Mouse (Mus musculus) midbrain, postnatal 0 days (tissue): ENCODE measurements at regions not wholly inside any gene's neighbourhood (a gene's known extent, or its start where the extent isn't known, plus 50 kb on each side); places are given as distances from the start of the nearest gene placed in this dataset.

Experiments
- ATAC-seq: fragments of 200-750 bp; cut with Nextera tagmentation; 2 replicates; pipeline ENCODE4 v1.8.0; 2017; ENCODE audit warnings: moderate number of reproducible peaks, mild to moderate bottlenecking, moderate TSS enrichment, moderate library complexity; ENCODE audit not compliant: low FRiP score
- DNase-seq: peaks from one replicate; pipeline ENCODE4 v3.0.0-alpha.2; 2015; ENCODE audit warnings: low spot score
- H3K27ac ChIP-seq: fragments of 300-500 bp; sonication (generic); 2 replicates; pipeline ENCODE4 v1.5.1; 2014; ENCODE audit warnings: low read depth, mild to moderate bottlenecking, low read length, mixed read lengths
- H3K27me3 ChIP-seq: fragments of 300-500 bp; sonication (generic); 2 replicates; pipeline ENCODE4 v1.6.1; 2014; ENCODE audit warnings: low read length, control low read depth, mixed read lengths; ENCODE audit not compliant: insufficient read depth
- H3K36me3 ChIP-seq: fragments of 300-500 bp; sonication (generic); 2 replicates; pipeline ENCODE4 v1.6.1; 2014; ENCODE audit warnings: low read length, control low read depth, mixed read lengths; ENCODE audit not compliant: insufficient read depth
- H3K4me1 ChIP-seq: fragments of 300-500 bp; sonication (generic); 2 replicates; pipeline ENCODE4 v1.6.1; 2014; ENCODE audit warnings: mild to moderate bottlenecking, control low read depth, antibody characterized with exemption, low read length, mixed read lengths; ENCODE audit not compliant: insufficient read depth
- H3K4me2 ChIP-seq: fragments of 300-500 bp; sonication (generic); 2 replicates; pipeline ENCODE4 v1.6.1; 2014; ENCODE audit warnings: low read depth, mild to moderate bottlenecking, low read length, mixed read lengths; ENCODE audit not compliant: poor library complexity, severe bottlenecking
- H3K4me3 ChIP-seq: fragments of 300-500 bp; sonication (generic); 2 replicates; pipeline ENCODE4 v1.5.1; 2014; ENCODE audit warnings: low read depth, mild to moderate bottlenecking, low read length, moderate library complexity
- H3K9ac ChIP-seq: fragments of 300-500 bp; sonication (generic); replicated peaks from 2 replicates; pipeline ENCODE4 v1.6.1; 2014; ENCODE audit warnings: mild to moderate bottlenecking, low read length, moderate library complexity, mixed read lengths; ENCODE audit not compliant: poor library complexity, severe bottlenecking
- H3K9me3 ChIP-seq: fragments of 300-500 bp; sonication (generic); 2 replicates; pipeline ENCODE4 v1.6.1; 2016; ENCODE audit warnings: low read length, control low read depth
- CTCF ChIP-seq: IDR thresholded peaks from 2 replicates; pipeline ENCODE4 v1.5.1; 2016; ENCODE audit warnings: antibody characterized with exemption, mild to moderate bottlenecking
- WGBS: fragments of 180-500 bp; shearing (Covaris S2); extraction: QIAGEN DNeasy Blood & Tissue Kit; methylation state at CpG from one replicate; pipeline ENCODE4 v1.1.7; 2014; 5-methylcytosine and 5-hydroxymethylcytosine counted together

DNA sequence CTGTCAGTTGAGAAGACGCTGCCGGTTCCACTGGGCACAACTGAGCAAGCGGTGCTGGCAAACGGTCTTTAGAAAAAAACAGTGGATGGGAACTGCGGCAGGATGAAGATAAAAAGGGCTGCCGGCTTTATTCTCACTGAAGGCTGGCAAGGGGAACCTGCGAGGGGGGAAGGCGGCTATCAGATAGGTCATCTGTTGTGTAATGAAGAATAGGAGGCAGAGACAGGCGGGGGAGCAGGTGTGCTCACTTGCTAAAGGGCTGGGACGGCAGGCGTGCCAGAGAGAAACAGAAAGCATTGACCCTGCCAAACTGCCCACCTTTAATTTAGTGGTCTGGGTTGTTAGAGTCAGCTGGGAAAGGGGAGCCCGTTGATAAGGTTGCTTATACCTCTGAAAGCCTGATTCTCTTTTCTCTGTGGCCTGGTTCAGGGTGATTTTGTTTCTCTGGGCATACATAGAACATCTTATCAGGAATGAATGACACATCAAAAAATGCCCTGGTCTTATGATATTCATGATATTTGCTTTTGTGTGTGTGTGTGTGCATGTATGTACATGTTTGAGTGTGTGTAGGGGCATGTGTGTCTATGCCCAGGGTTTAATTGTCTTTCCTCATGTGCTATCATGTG, 93.7 kb upstream of the Mki67 start:
- ATAC-seq (no peak), DNase-seq (peak; percentile 15)
- Histone ChIP-seq H3K4me3 (no peak overlapping the region), H3K9ac (0 out of 2 replicates have a peak overlapping the region, but pooled peaks have one; percentile 5), H3K36me3 (no peaks in the 10 kb centered on the region), H3K27ac (no peak overlapping the region), H3K9me3 (no peaks in the 10 kb centered on the region), H3K27me3 (no peaks in the 10 kb centered on the region), H3K4me2 (peak overlapping the region; percentile 26; the same call in 1 of the 2 replicates), H3K4me1 (no peaks in the 10 kb centered on the region; the same call in none of the 2 replicates)
- no peak for TF ChIP-seq CTCF
- WGBS: 33% methylated on average over 12 of the region's 12 CpGs

DNA sequence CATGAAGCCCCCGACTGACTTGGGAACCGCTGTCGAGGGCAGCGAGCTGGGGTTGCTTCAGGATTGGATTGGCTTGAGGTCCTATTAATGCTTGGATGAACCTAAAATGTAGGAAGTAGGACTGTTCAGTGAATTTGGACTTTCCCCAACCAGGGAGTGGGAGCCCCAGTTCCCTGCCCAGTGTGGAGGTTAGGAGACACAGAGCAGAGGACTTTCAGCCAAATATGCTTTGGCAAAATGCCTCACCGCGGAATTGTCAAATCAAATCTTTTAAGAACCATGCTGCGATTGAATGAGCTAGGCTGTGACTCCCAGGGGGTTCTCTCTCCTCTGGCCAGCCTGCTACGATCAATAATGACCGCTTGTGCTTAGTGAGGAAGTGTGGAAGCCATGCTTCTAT, 94.8 kb upstream of the Mki67 start:
- no peak overlapping the region for H3K27ac ChIP-seq
- WGBS: 57% methylated on average over 9 of the region's 9 CpGs
- no peak for ATAC-seq
- no peaks in the 10 kb centered on the region; the same call in none of the 2 replicates for H3K4me1 ChIP-seq
- no peaks in the 10 kb centered on the region for H3K36me3 ChIP-seq
- H3K27me3 ChIP-seq: no peaks in the 10 kb centered on the region
- peak; percentile 43 for DNase-seq
- no peak overlapping the region for H3K4me2 ChIP-seq
- no peak overlapping the region for H3K4me3 ChIP-seq
- H3K9ac ChIP-seq: no peak overlapping the region
- TF ChIP-seq CTCF: no peak
- no peaks in the 10 kb centered on the region for H3K9me3 ChIP-seq

DNA sequence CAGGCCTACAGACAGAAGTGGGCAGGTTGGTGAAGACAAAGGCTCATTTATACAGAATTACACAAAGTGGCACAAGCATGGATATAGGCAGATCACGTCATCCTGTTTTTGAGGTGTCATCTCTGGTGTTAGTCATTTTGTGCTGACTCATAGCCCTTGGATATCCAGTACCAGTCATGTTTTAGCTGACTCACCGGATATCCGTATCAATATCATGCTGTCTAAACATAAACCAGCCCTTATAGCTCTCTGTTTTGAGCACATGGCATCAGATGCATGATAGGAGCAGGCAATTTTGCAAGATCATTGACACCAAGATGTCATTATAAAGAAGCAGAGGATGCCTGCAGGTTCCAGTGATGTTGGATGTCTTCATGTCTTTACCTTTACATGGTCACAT, 97.5 kb upstream of the Mki67 start:
- H3K9me3 ChIP-seq: no peaks in the 10 kb centered on the region
- H3K36me3 ChIP-seq: no peaks in the 10 kb centered on the region
- H3K27ac ChIP-seq: no peak overlapping the region

DNA sequence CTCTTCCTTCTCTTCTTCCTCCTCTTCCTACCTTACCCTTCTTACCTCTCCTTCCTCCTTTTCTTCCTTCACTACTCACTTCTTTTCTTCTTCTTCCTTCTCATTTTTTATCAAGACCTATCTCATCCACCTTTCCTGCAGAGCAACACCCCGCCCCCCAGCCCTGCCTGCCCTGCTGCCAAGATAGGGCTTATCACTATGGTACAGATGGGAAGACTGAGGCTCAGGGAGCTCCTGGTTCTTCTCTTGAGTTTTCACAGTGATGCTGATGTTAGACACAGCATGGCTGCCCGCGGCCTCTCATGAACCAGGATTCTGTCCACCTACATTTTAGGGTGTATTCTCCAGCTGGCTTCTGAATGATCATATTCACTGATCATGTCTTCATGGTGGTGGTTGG, 100.0 kb upstream of the Mki67 start:
- no peak overlapping the region for H3K9ac ChIP-seq
- no peaks in the 10 kb centered on the region for H3K4me1 ChIP-seq
- H3K27ac ChIP-seq: no peak overlapping the region
- 95% methylated on average over 3 of the region's 3 CpGs for WGBS
- H3K36me3 ChIP-seq: no peaks in the 10 kb centered on the region
- no peaks in the 10 kb centered on the region for H3K9me3 ChIP-seq
- H3K4me3 ChIP-seq: no peak overlapping the region
- DNase-seq (no peak), ATAC-seq (no peak)
- TF ChIP-seq CTCF: no peak
- no peak overlapping the region for H3K4me2 ChIP-seq
- H3K27me3 ChIP-seq: no peaks in the 10 kb centered on the region

More for the DNA sequence above, 97.5 kb upstream of the Mki67 start:
- Histone ChIP-seq H3K27me3 (no peaks in the 10 kb centered on the region), H3K4me2 (no peak overlapping the region), H3K9ac (no peak overlapping the region), H3K4me1 (no peaks in the 10 kb centered on the region; the same call in none of the 2 replicates), H3K4me3 (no peak overlapping the region)
- WGBS: 90% methylated on average over 3 of the region's 3 CpGs
- TF ChIP-seq CTCF: no peak
- ATAC-seq (no peak), DNase-seq (no peak)

DNA sequence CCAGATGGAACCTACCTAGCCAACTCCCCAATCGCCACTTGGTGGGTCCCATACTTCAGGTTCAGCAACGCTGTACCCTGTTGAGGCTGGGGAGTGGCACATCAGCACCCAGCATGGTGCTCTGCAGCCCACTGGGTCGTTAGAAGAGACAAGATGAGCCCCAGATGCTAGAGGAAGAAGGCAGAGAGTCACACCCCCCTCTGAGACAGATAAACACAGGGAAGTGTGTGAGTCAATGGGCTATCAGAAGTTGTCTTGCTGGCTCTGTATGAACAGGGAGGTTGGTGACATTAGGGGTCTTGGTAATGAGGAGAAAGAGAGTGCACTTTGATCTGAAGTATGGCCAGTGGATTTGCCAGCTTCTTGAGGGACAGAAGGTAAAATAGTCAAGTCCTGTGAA, 101.7 kb upstream of the Mki67 start:
- ATAC-seq: no peak

DNA sequence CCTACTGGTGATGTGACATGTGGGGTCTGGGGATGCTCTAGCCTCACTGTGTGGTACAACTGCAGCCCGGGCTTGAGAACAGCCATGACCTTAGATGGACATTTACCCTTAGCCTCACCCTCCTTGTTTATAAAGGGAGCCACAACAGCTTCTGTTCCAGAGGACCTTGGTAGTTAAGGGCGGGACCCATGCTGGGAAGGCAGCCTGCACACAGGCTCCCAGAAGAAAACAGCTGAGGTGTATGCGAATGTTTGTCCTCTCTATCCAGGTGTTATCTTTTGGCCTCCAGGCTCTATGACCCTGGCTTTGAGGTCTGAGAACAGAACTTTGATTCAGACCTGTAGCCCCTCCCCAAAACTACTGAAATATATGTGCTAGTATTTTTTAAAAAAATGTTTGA, 102.1 kb upstream of the Mki67 start:
- ATAC-seq (no peak), DNase-seq (no peak)
- TF ChIP-seq CTCF: no peak
- Histone ChIP-seq H3K4me1 (no peaks in the 10 kb centered on the region), H3K9me3 (no peaks in the 10 kb centered on the region), H3K9ac (no peak overlapping the region), H3K4me3 (no peak overlapping the region), H3K4me2 (no peak overlapping the region), H3K27ac (no peak overlapping the region), H3K27me3 (no peaks in the 10 kb centered on the region), H3K36me3 (no peaks in the 10 kb centered on the region)
- WGBS: 85% methylated on average over 3 of the region's 3 CpGs

More for the DNA sequence above, 101.7 kb upstream of the Mki67 start:
- Histone ChIP-seq H3K36me3 (no peaks in the 10 kb centered on the region), H3K27ac (no peak overlapping the region), H3K4me1 (no peaks in the 10 kb centered on the region), H3K9ac (no peak overlapping the region), H3K4me3 (no peak overlapping the region), H3K4me2 (no peak overlapping the region), H3K27me3 (no peaks in the 10 kb centered on the region), H3K9me3 (no peaks in the 10 kb centered on the region)
- no peak for TF ChIP-seq CTCF
- no peak for DNase-seq
- WGBS: 73% methylated on average over 3 of the region's 3 CpGs
